Mouse (Mus musculus) myocyte (in vitro differentiated cells): ENCODE measurements around the gene Nynrin. TPM values are rescaled to one million over a fixed set of nuclear protein-coding genes. Genes with fewer than 3 reads are reported as not detected.

Source experiments
- H3K27me3 ChIP-seq: one replicate; pipeline ENCODE4 v1.6.1; 2011; ENCODE audit not compliant: control insufficient read depth, insufficient read depth, insufficient read length
- H3K36me3 ChIP-seq: one replicate; pipeline ENCODE4 v1.6.1; 2011; ENCODE audit not compliant: control insufficient read depth, insufficient read depth
- H3K4me2 ChIP-seq: one replicate; pipeline ENCODE4 v1.6.1; 2011; ENCODE audit warnings: low read depth, control low read depth
- H3K4me3 ChIP-seq: one replicate; pipeline ENCODE4 v1.5.1; 2011; ENCODE audit warnings: mild to moderate bottlenecking, control low read depth, moderate library complexity
- H3K79me2 ChIP-seq: one replicate; pipeline ENCODE4 v1.6.1; 2011; ENCODE audit not compliant: control insufficient read depth, insufficient read depth
- H3ac ChIP-seq: one replicate; pipeline ENCODE4 v1.6.1; 2011; ENCODE audit not compliant: control insufficient read depth, insufficient read length
- CEBPB ChIP-seq: IDR thresholded peaks from 2 replicates; pipeline ENCODE4 v1.6.1; 2011; ENCODE audit warnings: mild to moderate bottlenecking, moderate library complexity; ENCODE audit not compliant: poor library complexity, insufficient read depth, severe bottlenecking
- E2F4 ChIP-seq: IDR thresholded peaks from one replicate; pipeline ENCODE4 v1.6.1; 2011; ENCODE audit warnings: mild to moderate bottlenecking, control low read depth, moderate library complexity; ENCODE audit not compliant: insufficient read depth
- MAX ChIP-seq: IDR thresholded peaks from one replicate; pipeline ENCODE4 v1.6.1; 2011; ENCODE audit warnings: low read depth, mild to moderate bottlenecking, control low read depth
- MYOD1 ChIP-seq, 3 experiments: IDR thresholded peaks; one replicate each; pipeline ENCODE4 v1.6.1; 2011; ENCODE audit warnings: control low read depth in 2 of 3, low read depth in 2 of 3, mild to moderate bottlenecking in 2 of 3, moderate library complexity in 1 of 3; ENCODE audit not compliant: insufficient read length in 2 of 3, control insufficient read depth in 1 of 3
- MYOG ChIP-seq, 3 experiments: IDR thresholded peaks; one replicate each; pipeline ENCODE4 v1.6.1; 2011; ENCODE audit warnings: control low read depth in 2 of 3, low read depth in 2 of 3, mild to moderate bottlenecking in 2 of 3; ENCODE audit not compliant: insufficient read length in 2 of 3, control insufficient read depth in 1 of 3, insufficient read depth in 1 of 3
- POLR2A ChIP-seq: IDR thresholded peaks from one replicate; pipeline ENCODE4 v1.6.1; 2011; ENCODE audit warnings: low read depth, mild to moderate bottlenecking, control low read depth, moderate library complexity; ENCODE audit not compliant: insufficient read length
- POLR2AphosphoS2 ChIP-seq: IDR thresholded peaks from one replicate; pipeline ENCODE4 v1.6.1; 2011; ENCODE audit warnings: low read depth, control low read depth; ENCODE audit not compliant: insufficient read length
- REST ChIP-seq: IDR thresholded peaks from one replicate; pipeline ENCODE4 v1.6.1; 2011; ENCODE audit warnings: mild to moderate bottlenecking, control low read depth, moderate library complexity; ENCODE audit not compliant: insufficient read depth, insufficient read length
- SRF ChIP-seq: IDR thresholded peaks from one replicate; pipeline ENCODE4 v1.6.1; 2011; ENCODE audit warnings: low read depth; ENCODE audit not compliant: control insufficient read depth, insufficient read length
- TCF12 ChIP-seq: IDR thresholded peaks from one replicate; pipeline ENCODE4 v1.6.1; 2011; ENCODE audit warnings: mild to moderate bottlenecking, control low read depth; ENCODE audit not compliant: poor library complexity, insufficient read depth, severe bottlenecking
- TCF3 ChIP-seq: IDR thresholded peaks from one replicate; pipeline ENCODE4 v1.6.1; 2011; ENCODE audit warnings: low read depth, control low read depth; ENCODE audit not compliant: insufficient read length
- USF1 ChIP-seq: IDR thresholded peaks from one replicate; pipeline ENCODE4 v1.6.1; 2011; ENCODE audit warnings: low read depth, mild to moderate bottlenecking, control low read depth, moderate library complexity
- polyA plus RNA-seq: library from polyadenylated mRNA; unstranded; fragments of >200 nt; fragmentation: generic; extraction: Trizol; gene quantifications from one replicate; pipeline ENCODE4 v1.2.1, GENCODE M21; 2012; ENCODE audit warnings: missing spikeins

The Nynrin gene
- polyA plus RNA-seq, 1 experiment = 0.12 TPM

GRCm38 (mm10) chr14:55873242-55873713, 19.5 kb downstream of the Nynrin start:
- Histone ChIP-seq H3K36me3 (no peaks in the 10 kb centered on the region), H3K4me3 (no peak overlapping the region), H3K27me3 (no peaks in the 10 kb centered on the region), H3K4me2 (no peak overlapping the region), H3K79me2 (no peaks in the 10 kb centered on the region), H3ac (no peak overlapping the region)
- TF ChIP-seq USF1 = no peak
- TF ChIP-seq SRF = no peak
- TF ChIP-seq POLR2AphosphoS2 = no peak
- TF ChIP-seq E2F4 = no peak
- TF ChIP-seq CEBPB = no peak
- TF ChIP-seq MAX = no peak
- TF ChIP-seq MYOG (IDR thresholded peaks at IDR 0.05; ENCODE audit: control insufficient read depth in 1 of 3, insufficient read depth in 1 of 3, insufficient read length in 2 of 3, low read depth in 2 of 3) = no peak
- TF ChIP-seq POLR2A = no peak
- TF ChIP-seq TCF12 = no peak
- TF ChIP-seq MYOD1 (IDR thresholded peaks at IDR 0.05; ENCODE audit: control insufficient read depth in 1 of 3, insufficient read length in 2 of 3, low read depth in 2 of 3) = no peak
- no peak for TF ChIP-seq TCF3

GRCm38 (mm10) chr14:55873714-55874683, 20.2 kb downstream of the Nynrin start:
- H3K4me3 ChIP-seq = no peak overlapping the region
- no peaks in the 10 kb centered on the region for H3K79me2 ChIP-seq
- no peaks in the 10 kb centered on the region for H3K27me3 ChIP-seq
- H3ac ChIP-seq = no peak overlapping the region
- H3K4me2 ChIP-seq = peak overlapping the region; percentile 55
- TF ChIP-seq TCF12 = no peak
- peak; percentile 20 for TF ChIP-seq POLR2AphosphoS2
- TF ChIP-seq MYOG (IDR thresholded peaks at IDR 0.05; ENCODE audit: control insufficient read depth in 1 of 3, insufficient read depth in 1 of 3, insufficient read length in 2 of 3, low read depth in 2 of 3) = no peak
- no peak for TF ChIP-seq REST
- no peaks in the 10 kb centered on the region for H3K36me3 ChIP-seq

- no peaks in the 10 kb centered on the region for H3K36me3 ChIP-seq
- H3K79me2 ChIP-seq = no peaks in the 10 kb centered on the region
- peak overlapping the region; percentile 65 for H3K4me2 ChIP-seq
- no peaks in the 10 kb centered on the region for H3K27me3 ChIP-seq
- H3ac ChIP-seq = no peak overlapping the region
- no peak for TF ChIP-seq MYOG (IDR thresholded peaks at IDR 0.05; ENCODE audit: control insufficient read depth in 1 of 3, insufficient read depth in 1 of 3, insufficient read length in 2 of 3, low read depth in 2 of 3)
- no peak for TF ChIP-seq CEBPB
- TF ChIP-seq REST = no peak
- TF ChIP-seq SRF = no peak
- no peak for TF ChIP-seq E2F4
- no peak for TF ChIP-seq MYOD1 (IDR thresholded peaks at IDR 0.05; ENCODE audit: control insufficient read depth in 1 of 3, insufficient read length in 2 of 3, low read depth in 2 of 3)
- no peak for TF ChIP-seq TCF3
- TF ChIP-seq POLR2A = peak; percentile 54
- TF ChIP-seq TCF12 = no peak
- no peak for TF ChIP-seq USF1
- TF ChIP-seq MAX = no peak
- peak; percentile 28 for TF ChIP-seq POLR2AphosphoS2
- no peak overlapping the region for H3K4me3 ChIP-seq
Measured at GRCm38 (mm10) chr14:55877469-55878315, 23.9 kb downstream of the Nynrin start.

DNA sequence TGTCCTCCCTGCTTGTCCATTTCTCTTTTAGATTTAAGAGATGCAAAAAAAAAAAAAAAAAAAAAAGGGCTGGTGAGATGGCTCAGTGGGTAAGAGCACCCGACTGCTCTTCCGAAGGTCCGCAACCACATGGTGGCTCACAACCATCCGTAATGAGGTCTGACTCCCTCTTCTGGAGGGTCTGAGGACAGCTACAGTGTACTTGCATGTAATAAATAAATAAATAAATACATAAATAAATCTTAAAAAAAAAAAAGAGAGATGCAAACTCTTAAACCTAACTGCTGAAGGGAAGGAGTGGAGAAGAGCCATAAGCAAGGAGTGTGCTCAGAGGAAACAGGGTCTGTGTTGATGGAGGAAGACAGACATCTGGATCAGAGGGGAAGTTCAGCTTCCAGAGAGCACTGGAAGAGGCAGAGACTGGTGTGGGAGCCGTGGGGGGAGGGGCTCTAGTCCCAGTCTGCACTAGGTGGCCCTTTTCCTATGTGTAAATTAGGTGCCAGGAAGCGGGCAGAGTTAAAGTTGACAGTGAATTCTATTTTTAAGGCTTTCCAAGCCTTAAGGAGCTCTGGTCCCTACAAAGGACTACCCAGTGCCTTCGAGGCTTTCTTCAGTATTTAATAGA, 24.6 kb downstream of the Nynrin start:
- TF ChIP-seq POLR2AphosphoS2 (no peak), SRF (no peak), MYOG (IDR thresholded peaks at IDR 0.05; ENCODE audit: control insufficient read depth in 1 of 3, insufficient read depth in 1 of 3, insufficient read length in 2 of 3, low read depth in 2 of 3) (no peak), MYOD1 (IDR thresholded peaks at IDR 0.05; ENCODE audit: control insufficient read depth in 1 of 3, insufficient read length in 2 of 3, low read depth in 2 of 3) (no peak), TCF12 (no peak), TCF3 (no peak), USF1 (no peak), MAX (no peak), CEBPB (no peak), REST (no peak), POLR2A (no peak), E2F4 (no peak)
- no peaks in the 10 kb centered on the region for H3K36me3 ChIP-seq
- no peaks in the 10 kb centered on the region for H3K27me3 ChIP-seq
- no peaks in the 10 kb centered on the region for H3K79me2 ChIP-seq
- no peak overlapping the region for H3ac ChIP-seq
- H3K4me3 ChIP-seq = no peak overlapping the region
- H3K4me2 ChIP-seq = peak overlapping the region; percentile 65
